ENCODE assay signal across 23 mouse cellular contexts in genomic region chr10:75662575-75662974, GRCm38 (mm10). TPM values are rescaled to one million over a fixed set of nuclear protein-coding genes. Genes with fewer than 3 reads are reported as not detected.
DNase-seq lines count a peak whose midpoint lies in the region; TF ChIP-seq lines count a peak whose summit lies in the region.
"Had no signal": no experiment of that assay in that cellular context is flagged by ENCODE, and none has a peak within 500 bp of the region (broad histone marks: within the 10 kb centered on the region; RNA-seq: fewer than 3 reads in every experiment).

No protein-coding gene starts in this region.

- peak; percentile 51 for DNase-seq in kidney, adult 2 months
- no peak for DNase-seq in kidney, adult 18-20 months
- DNase-seq in cerebellum, adult 11 months, result peak; percentile 82
- peak; percentile 84 to 92 for DNase-seq in cerebellum, adult 2 months
- peak; percentile 85 to 86 for DNase-seq in cerebellum, postnatal 25 days
- DNase-seq in urinary bladder, postnatal 14 days (ENCODE audit: low spot score), result no peak
- no peak for DNase-seq in gastrocnemius, adult 2 months
- DNase-seq: adrenal gland, adult 2 months; B cell, adult 2 months; heart, postnatal 4 days; kidney, postnatal 4 days; layer of hippocampus, adult 9-11 months; liver; lung, postnatal 36 days; right cerebral cortex, postnatal 14 days; spleen, adult 18-20 months had no signal

- no peak for TF ChIP-seq CTCF in kidney, adult 2 months (conservative IDR thresholded peaks at IDR 0.05; ENCODE audit: insufficient read depth, insufficient read length, low read depth, low read length)
- TF ChIP-seq CTCF in cerebellum, adult 2 months (IDR thresholded peaks at IDR 0.05; ENCODE audit: borderline replicate concordance, insufficient read depth, low read depth, low read length), result 0 out of 2 replicates have a peak, but pooled peaks have one; percentile 5
- no peak for TF ChIP-seq CTCF in gastrocnemius, adult 2 months (IDR thresholded peaks at IDR 0.05)

- no peak for TF ChIP-seq POLR2A in kidney, adult 2 months (IDR thresholded peaks at IDR 0.05; ENCODE audit: low read depth, low read length)
- 0 out of 2 replicates have a peak, but pooled peaks have one; percentile 25 for TF ChIP-seq POLR2A in cerebellum, adult 2 months (IDR thresholded peaks at IDR 0.05; ENCODE audit: borderline replicate concordance, insufficient read depth, low read length)

- intact Hi-C loops in gastrocnemius, adult 2 months (cut with DNase I), result no loop called here

- no peaks in the 10 kb centered on the region for H3K36me3 ChIP-seq in kidney, adult 2 months (ENCODE audit: control insufficient read depth, insufficient read depth, low read length)

- H3K27ac ChIP-seq in kidney, adult 2 months (ENCODE audit: insufficient read depth, low read depth, low read length), result no peak overlapping the region
- peak overlapping the region; percentile 96 for H3K27ac ChIP-seq in cerebellum, adult 2 months (ENCODE audit: insufficient read depth, low read length)
- no peak overlapping the region for H3K27ac ChIP-seq in gastrocnemius, adult 2 months
- H3K27ac ChIP-seq: forebrain, embryonic 10.5 days; heart, embryonic 10.5 days; limb, embryonic 10.5 days; liver, embryonic 15.5 days; lung, embryonic 15.5 days had no signal

- H3K4me3 ChIP-seq in kidney, adult 2 months (ENCODE audit: insufficient read depth, low read depth, low read length), result no peak overlapping the region
- no peak overlapping the region for H3K4me3 ChIP-seq in cerebellum, adult 2 months (replicated peaks; ENCODE audit: insufficient read depth, low read depth, low read length)
- no peak overlapping the region for H3K4me3 ChIP-seq in gastrocnemius, adult 2 months
- H3K4me3 ChIP-seq: forebrain, embryonic 10.5 days; heart, embryonic 10.5 days; limb, embryonic 10.5 days; liver, embryonic 15.5 days; lung, embryonic 15.5 days had no signal

- H3K27me3 ChIP-seq in kidney, adult 2 months (replicated peaks; ENCODE audit: control insufficient read depth, insufficient read depth, low read length), result no peaks in the 10 kb centered on the region
- H3K27me3 ChIP-seq in cerebellum, adult 2 months (ENCODE audit: control insufficient read depth, insufficient read depth, low read length), result no peaks in the 10 kb centered on the region
- H3K27me3 ChIP-seq: CH12.LX; lung, embryonic 15.5 days; Patski had no signal

- no peaks in the 10 kb centered on the region for H3K4me1 ChIP-seq in kidney, adult 2 months (ENCODE audit: control insufficient read depth, insufficient read depth, low read length)
- H3K4me1 ChIP-seq in cerebellum, adult 2 months (ENCODE audit: control insufficient read depth, insufficient read depth, low read length), result peaks cover 52% of the 10 kb centered on the region

- 64% methylated on average over 4 of the region's 4 CpGs for WGBS in kidney, adult 2 months
- WGBS in cerebellum, adult 2 months, result 13% methylated on average over 4 of the region's 4 CpGs

RNA-seq across cellular contexts. Expression of gene Susd2, which starts 18.8 kb away (rescaled TPM):
- 193 and 196 TPM in 2 replicates for polyA plus RNA-seq in kidney, adult 2 months (2012; rRNA removed)
- 18.5 and 22.0 TPM in 2 replicates for polyA plus RNA-seq in cerebellum, adult 2 months (2012; rRNA removed)
- 1 to 10 TPM; 1.0 to 2.4 TPM for total RNA-seq in gastrocnemius, adult 2 months (2021)

Comparison
In these comparisons a context has a peak if more than half of its experiments do, and no peak if none do; other contexts are left out.
1. DNase-seq: peak in kidney, adult 2 months (single experiment), cerebellum, adult 11 months (single experiment), cerebellum, adult 2 months (2 of 2) and cerebellum, postnatal 25 days (2 of 2); none in kidney, adult 18-20 months (single experiment), urinary bladder, postnatal 14 days (single experiment) and gastrocnemius, adult 2 months (single experiment).